Mouse (Mus musculus): ENCODE results near the gene Vegfa. TPM values are rescaled to one million over a fixed set of nuclear protein-coding genes. Genes with fewer than 3 reads are reported as not detected.
A peak's percentile ranks its signal among the peaks of the same experiment; 100 is the strongest.

Vegfa gene
- total RNA-seq (2021) = 100 to 1,000 TPM; 231 to 234 TPM

DNA sequence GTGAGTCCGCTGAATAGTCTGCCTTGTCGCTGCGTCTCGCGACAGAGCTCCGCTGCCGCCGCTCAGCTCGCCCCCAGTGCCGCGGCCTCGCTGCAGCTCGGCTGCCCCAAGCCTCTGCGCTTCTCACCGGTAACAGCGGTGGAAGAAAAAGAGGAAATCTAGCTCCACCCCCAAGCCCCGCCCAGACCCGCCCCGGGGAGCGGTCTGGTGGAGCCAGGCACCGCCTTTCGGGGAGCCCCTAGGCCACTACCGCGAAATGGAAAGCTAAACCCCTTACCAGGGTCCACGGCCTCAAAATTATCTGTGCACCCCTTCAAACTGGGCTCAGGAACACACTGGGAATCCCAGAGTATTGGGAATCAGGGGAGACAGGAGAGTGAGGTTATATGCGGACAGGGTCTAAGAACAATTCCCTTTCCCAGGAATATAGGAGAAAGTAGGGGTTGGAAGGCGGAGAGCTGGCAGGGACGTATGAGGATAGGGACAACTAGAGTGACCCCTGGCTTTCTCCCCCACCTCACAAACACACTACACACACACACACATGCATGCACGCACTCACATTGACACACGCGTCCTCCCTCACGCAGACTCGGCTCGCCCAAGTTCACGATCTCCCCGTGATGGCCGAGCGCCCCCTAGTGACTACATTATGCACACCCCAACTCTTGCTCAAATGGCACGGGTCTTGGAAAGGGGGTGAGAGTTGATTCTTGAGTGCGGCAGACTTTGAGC, at the start of gene Vegfa:
TSS of gene Vegfa (minus strand) at position 113 of the 735 bp plus-strand sequence.
- intact Hi-C loops (cut with DNase I) = loop anchor here (1.0 to 5.0 kb wide), 5 partner anchors 75 to 301 kb away; no protein-coding TSS in a partner anchor
- DNase-seq = peak; percentile 94 to 97

GRCm38 (mm10) chr17:46081657-46082056, 49.5 kb upstream of the Vegfa start:
- peak; percentile 82 to 85 for DNase-seq
- intact Hi-C loops (cut with DNase I) = no loop called here

GRCm38 (mm10) chr17:46081042-46081441, 48.9 kb upstream of the Vegfa start:
- intact Hi-C loops (cut with DNase I) = no loop called here
- DNase-seq = no peak

DNA sequence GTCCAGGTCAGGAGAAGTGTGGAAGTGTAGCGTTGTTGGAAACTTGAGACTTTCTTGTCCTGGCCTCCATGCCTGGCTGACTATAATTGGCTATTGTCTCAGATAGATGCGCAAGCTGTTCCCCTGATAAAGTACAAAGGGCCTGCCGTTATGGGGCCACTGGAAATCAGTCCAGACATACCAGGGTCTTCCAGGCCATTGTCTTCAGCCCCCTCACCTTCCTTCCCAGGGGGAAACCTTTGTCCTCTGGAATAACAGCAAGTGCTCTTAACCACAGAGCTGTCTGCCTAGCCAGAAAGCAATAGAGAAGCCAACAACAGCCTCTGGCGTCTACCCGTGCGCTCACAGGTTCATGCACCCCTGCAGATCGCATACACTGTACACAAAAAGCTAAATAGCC, 48.2 kb upstream of the Vegfa start:
- intact Hi-C loops (cut with DNase I) = no loop called here
- DNase-seq = no peak

DNA sequence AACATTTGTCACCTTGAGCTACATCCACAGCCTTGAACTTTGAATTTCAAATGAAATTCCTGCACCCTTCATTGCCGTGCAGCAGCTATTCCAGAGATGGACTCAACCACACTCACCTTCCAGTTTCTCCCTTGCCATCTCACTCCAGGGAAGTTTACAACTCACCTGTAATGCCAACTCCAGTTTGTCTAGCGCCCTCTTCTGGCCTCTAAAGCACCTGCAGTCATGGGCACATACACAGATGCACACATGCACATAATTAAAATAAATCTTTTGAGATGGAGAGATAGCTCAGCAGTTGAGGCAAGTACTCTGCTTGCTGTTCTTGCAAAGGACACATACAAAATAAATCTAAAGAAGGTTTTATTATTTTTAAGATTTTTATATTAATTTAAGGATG, 46.9 kb upstream of the Vegfa start:
- intact Hi-C loops (cut with DNase I) = no loop called here
- DNase-seq = no peak

DNA sequence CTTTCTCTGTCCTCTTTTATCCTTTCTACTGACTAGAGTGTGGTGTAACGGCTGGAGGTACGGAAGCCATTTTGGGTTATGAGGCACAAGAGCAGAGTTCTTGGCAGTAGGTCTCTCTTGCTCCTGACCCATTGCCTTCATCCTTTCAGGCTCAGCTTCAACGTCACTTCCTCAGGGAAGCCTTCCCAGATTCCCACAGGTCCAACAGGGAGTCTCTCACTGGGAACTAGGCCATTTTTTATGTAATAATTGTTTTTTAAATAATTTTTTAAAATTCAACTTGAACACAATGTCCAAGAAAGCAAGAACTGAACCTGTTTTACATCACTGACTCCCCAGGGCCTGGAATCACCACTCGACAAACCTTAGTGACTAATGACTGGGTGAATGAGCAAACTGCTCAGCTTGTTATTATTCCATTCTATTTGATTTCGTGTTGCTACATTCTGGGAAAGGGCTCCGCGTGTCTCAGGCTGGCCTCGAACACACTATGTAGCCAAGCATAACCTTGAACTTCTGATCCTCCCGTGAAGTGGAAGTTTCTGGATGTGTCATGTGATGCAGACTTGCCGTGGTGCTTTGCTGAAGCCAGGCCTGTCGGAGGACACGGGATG, 45.9 kb upstream of the Vegfa start:
- no peak for DNase-seq
- intact Hi-C loops (cut with DNase I) = no loop called here

DNA sequence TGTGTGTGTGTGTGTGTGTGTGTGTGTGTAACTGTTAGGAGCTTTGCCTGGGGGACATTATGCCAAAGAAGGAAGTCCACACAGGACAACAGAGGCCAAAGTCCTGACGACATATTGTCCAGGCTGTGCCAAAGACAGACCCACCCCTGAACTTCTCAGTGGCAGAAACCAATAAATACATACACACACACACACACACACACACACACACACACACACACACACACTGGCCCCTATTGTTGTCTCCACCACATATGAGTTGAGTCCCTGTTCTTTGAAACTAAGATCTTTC, 44.0 kb upstream of the Vegfa start:
- intact Hi-C loops (cut with DNase I) = no loop called here
- DNase-seq = no peak

- no peak for DNase-seq
- intact Hi-C loops (cut with DNase I) = no loop called here
Observed at GRCm38 (mm10) chr17:46075551-46076259, 43.5 kb upstream of the Vegfa start.

DNA sequence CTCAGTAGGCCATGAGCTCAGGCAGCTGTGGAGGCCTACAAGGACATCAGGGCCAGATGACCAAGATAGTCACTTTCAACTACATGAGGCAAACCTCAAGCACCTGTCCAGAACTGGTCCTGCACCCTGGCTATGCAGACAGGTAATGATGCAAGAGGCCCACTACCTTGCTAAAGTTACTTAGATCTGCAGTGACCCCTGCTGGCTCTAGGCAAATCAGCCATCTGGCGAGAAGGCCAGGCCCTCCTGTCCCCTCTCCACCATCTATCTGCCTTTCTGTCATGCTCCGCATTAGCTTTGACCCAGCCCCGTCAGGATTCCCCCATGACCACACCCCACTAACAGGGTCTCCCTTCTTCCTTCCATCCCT, 42.9 kb upstream of the Vegfa start:
- DNase-seq = peak; percentile 50 to 60
- intact Hi-C loops (cut with DNase I) = no loop called here

- intact Hi-C loops (cut with DNase I) = no loop called here
- DNase-seq = no peak
Observed at GRCm38 (mm10) chr17:46074398-46075115, 42.4 kb upstream of the Vegfa start.

DNA sequence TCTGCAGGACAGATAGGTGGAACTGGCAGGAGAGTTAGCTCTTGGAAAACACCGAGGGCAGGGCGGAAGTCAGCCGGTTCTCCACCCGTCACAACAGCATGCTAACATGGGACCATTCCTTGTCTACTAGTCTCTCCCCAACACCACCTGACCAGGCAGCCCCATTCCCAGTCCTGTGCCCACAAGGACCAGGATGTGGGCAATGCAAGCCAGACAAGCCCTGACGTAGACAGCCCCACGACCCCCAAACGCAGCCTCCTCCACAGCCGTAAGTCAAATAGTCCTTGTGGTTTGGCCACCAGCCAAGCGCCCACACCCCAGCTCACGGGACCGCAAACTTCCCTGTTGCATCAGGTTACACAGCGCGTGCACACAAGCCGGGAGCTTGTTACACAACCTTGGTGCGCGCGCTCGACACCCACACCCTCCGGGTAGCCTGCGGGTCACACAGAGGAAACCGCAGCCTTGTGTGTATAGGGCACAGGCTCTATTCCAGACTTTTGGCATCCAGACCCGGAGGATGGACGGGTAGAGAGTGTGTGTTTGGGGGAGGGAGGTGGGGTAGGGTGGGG, 41.6 kb upstream of the Vegfa start:
- intact Hi-C loops (cut with DNase I) = no loop called here
- DNase-seq = peak; percentile 67 to 73

GRCm38 (mm10) chr17:46071531-46071930, 39.4 kb upstream of the Vegfa start:
- intact Hi-C loops (cut with DNase I) = no loop called here

GRCm38 (mm10) chr17:46070046-46070445, 37.9 kb upstream of the Vegfa start:
- no peak for DNase-seq
- intact Hi-C loops (cut with DNase I) = no loop called here

More at GRCm38 (mm10) chr17:46071531-46071930, 39.4 kb upstream of the Vegfa start:
- no peak for DNase-seq

- intact Hi-C loops (cut with DNase I) = no loop called here
- no peak for DNase-seq
Observed at GRCm38 (mm10) chr17:46063974-46064312, 31.8 kb upstream of the Vegfa start.

- intact Hi-C loops (cut with DNase I) = no loop called here
- DNase-seq = peak; percentile 68 to 69
Observed at GRCm38 (mm10) chr17:46063283-46063973, 31.3 kb upstream of the Vegfa start.

DNA sequence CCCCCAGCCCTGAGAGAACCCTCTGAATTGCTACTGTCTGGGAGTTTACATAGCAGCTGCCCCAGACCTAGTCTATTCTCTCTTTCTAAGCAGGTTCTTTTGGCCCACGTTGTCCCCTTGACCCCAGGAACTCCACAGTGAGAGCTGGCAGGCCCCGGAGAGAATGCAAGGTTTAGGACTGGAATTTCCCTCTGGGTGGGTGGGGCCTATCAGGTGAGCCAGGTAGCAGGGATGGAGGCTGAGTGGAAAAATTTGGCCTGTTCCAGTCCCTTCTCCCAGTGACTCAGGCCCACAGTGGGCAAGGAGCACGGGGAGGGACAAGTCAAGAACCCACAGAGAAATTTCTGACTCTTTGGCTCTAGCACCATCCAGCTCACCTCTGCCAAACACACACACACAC, 28.1 kb upstream of the Vegfa start:
- DNase-seq = no peak
- intact Hi-C loops (cut with DNase I) = no loop called here

GRCm38 (mm10) chr17:46059226-46059825, 27.2 kb upstream of the Vegfa start:
- intact Hi-C loops (cut with DNase I) = no loop called here
- DNase-seq = no peak

DNA sequence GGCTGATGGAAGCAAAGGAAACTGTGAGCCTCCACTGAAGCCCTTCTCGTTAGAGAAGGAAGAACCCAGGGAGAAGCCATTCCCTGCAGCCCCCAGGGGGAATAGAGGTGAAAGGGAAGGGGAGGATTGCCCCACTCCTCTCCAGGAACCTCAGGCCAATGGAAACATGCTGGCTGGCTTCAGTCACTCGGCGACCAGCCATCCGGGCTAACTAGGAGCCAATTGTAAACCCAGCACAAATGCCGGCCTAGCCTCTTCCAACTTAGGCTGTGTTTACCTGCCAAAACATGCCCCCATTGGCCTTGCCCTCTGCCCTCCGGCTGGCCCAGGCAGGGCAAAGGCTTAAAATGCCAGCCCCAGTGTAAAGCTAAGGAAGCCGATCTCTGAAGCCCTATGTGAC, 24.1 kb upstream of the Vegfa start:
- intact Hi-C loops (cut with DNase I) = no loop called here
- DNase-seq = no peak

DNA sequence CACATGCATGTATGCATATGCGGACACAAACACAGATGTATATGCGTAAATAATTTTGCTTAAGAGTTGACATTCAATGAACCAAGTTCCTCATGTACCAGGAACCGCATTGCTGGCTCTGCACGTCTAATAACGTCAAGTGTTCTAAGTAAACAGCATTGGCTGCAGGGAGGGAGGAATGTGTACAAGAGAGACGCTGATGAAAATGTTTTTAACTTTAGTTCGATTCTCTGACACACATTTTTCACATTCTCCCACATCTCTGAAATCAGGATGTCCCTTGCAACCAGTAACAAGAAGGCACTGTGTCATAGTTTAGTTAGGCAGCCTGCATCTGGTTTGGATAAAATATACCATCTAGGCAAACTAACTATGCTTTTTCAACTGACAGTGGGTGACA, 23.6 kb upstream of the Vegfa start:
- DNase-seq = no peak
- intact Hi-C loops (cut with DNase I) = no loop called here

- no peak for DNase-seq
- intact Hi-C loops (cut with DNase I) = no loop called here
Observed at GRCm38 (mm10) chr17:46053291-46053842, 21.2 kb upstream of the Vegfa start.

Data from heart, postnatal 10 days (tissue).